In genomic region chr3:65863762-65864377, GRCm38 (mm10) we compare ENCODE assay signal across 9 mouse cellular contexts.
DNase-seq lines count a peak whose midpoint lies in the region; ATAC-seq and TF ChIP-seq lines count a peak whose summit lies in the region.
"Had no signal": no experiment of that assay in that cellular context is flagged by ENCODE, and none has a peak within 500 bp of the region (broad histone marks: within the 10 kb centered on the region; RNA-seq: fewer than 3 reads in every experiment).

No protein-coding gene starts in this region.

- no peaks in the 10 kb centered on the region for H3K9me3 ChIP-seq in heart, embryonic 11.5 days (replicated peaks; ENCODE audit: control insufficient read depth, low read length)
- no peaks in the 10 kb centered on the region for H3K9me3 ChIP-seq in stomach, embryonic 14.5 days (ENCODE audit: control insufficient read depth, low read depth, low read length)

- peak overlapping the region; percentile 51 for H3K4me2 ChIP-seq in heart, embryonic 11.5 days
- H3K4me2 ChIP-seq in stomach, embryonic 14.5 days (replicated peaks; ENCODE audit: low read depth, low read length), result peak overlapping the region; percentile 24; the same call in 1 of the 2 replicates

- 0 out of 2 replicates have a peak, but pooled peaks have one; percentile 22 for TF ChIP-seq EP300 in heart, adult 2 months (IDR thresholded peaks at IDR 0.05; ENCODE audit: insufficient read depth, low read depth, low read length)

- peak overlapping the region; percentile 22; the same call in 1 of the 2 replicates for H3K9ac ChIP-seq in heart, adult 2 months (ENCODE audit: low read depth, low read length)
- H3K9ac ChIP-seq in heart, embryonic 11.5 days (ENCODE audit: low read depth, low read length), result 0 out of 2 replicates have a peak overlapping the region, but pooled peaks have one; percentile 29
- no peak overlapping the region for H3K9ac ChIP-seq in stomach, embryonic 14.5 days (replicated peaks; ENCODE audit: low read depth, low read length)

- H3K36me3 ChIP-seq in heart, adult 2 months (ENCODE audit: control insufficient read depth, insufficient read depth, low read length), result no peaks in the 10 kb centered on the region
- H3K36me3 ChIP-seq in heart, embryonic 11.5 days (ENCODE audit: control insufficient read depth, insufficient read depth, low read length), result no peaks in the 10 kb centered on the region
- H3K36me3 ChIP-seq in stomach, embryonic 14.5 days (ENCODE audit: control insufficient read depth, insufficient read depth, low read length), result no peaks in the 10 kb centered on the region

- no peaks in the 10 kb centered on the region for H3K27me3 ChIP-seq in heart, adult 2 months (ENCODE audit: control insufficient read depth, insufficient read depth, low read length)
- no peaks in the 10 kb centered on the region for H3K27me3 ChIP-seq in heart, embryonic 11.5 days (ENCODE audit: control insufficient read depth, insufficient read depth, low read length)
- H3K27me3 ChIP-seq in stomach, embryonic 14.5 days (ENCODE audit: control insufficient read depth, insufficient read depth, low read length), result no peaks in the 10 kb centered on the region

- H3K27ac ChIP-seq in heart, adult 2 months, result peak overlapping the region; percentile 61
- H3K27ac ChIP-seq in heart, embryonic 11.5 days (ENCODE audit: low read depth, low read length), result no peak overlapping the region
- peak overlapping the region; percentile 68 for H3K27ac ChIP-seq in layer of hippocampus, adult 2 months
- H3K27ac ChIP-seq in stomach, embryonic 14.5 days (ENCODE audit: low read length), result no peak overlapping the region

- H3K4me3 ChIP-seq in heart, adult 2 months, result peak overlapping the region; percentile 13
- 0 out of 2 replicates have a peak overlapping the region, but pooled peaks have one; percentile 12 for H3K4me3 ChIP-seq in heart, embryonic 11.5 days (ENCODE audit: low read depth, low read length)
- peak overlapping the region; percentile 53 for H3K4me3 ChIP-seq in layer of hippocampus, adult 2 months
- H3K4me3 ChIP-seq in stomach, embryonic 14.5 days (ENCODE audit: low read depth, low read length), result no peak overlapping the region
- H3K4me3 ChIP-seq: erythroblast, embryonic 14.5 days had no signal

- 49% methylated on average over 16 of the region's 16 CpGs for WGBS in heart, adult 2 months
- WGBS in heart, embryonic 11.5 days (ENCODE audit: insufficient replicate concordance), result 47% methylated on average over 16 of the region's 16 CpGs
- 55% methylated on average over 16 of the region's 16 CpGs for WGBS in stomach, embryonic 14.5 days

- no peak for TF ChIP-seq CTCF in heart, adult 2 months (IDR thresholded peaks at IDR 0.05)
- no peak for TF ChIP-seq CTCF in brain, embryonic 14.5 days (IDR thresholded peaks at IDR 0.05; ENCODE audit: borderline replicate concordance, extremely low read depth, insufficient read depth, insufficient read length)
- no peak for TF ChIP-seq CTCF in layer of hippocampus, adult 2 months (conservative IDR thresholded peaks at IDR 0.05)

- no peaks in the 10 kb centered on the region for H3K79me2 ChIP-seq in heart, adult 2 months (replicated peaks; ENCODE audit: control insufficient read depth, insufficient read depth, low read length)

- no peak for ATAC-seq in heart, embryonic 11.5 days (replicated peaks; ENCODE audit: insufficient number of reproducible peaks, low FRiP score, low TSS enrichment)
- ATAC-seq in stomach, embryonic 14.5 days (ENCODE audit: insufficient number of reproducible peaks, insufficient read depth, low FRiP score, low read depth), result no peak; the same call in 1 of the 2 replicates
- ATAC-seq in megakaryocyte, adult 5-6 weeks (ENCODE audit: poor library complexity, severe bottlenecking), result no peak

- intact Hi-C loops in heart, adult 2 months (cut with DNase I), result loop anchor here (1.0 to 10.0 kb wide), 9 partner anchors 37 to 545 kb away; partner anchors contain the start of gene Lekr1
- intact Hi-C loops in heart, postnatal 25 days (cut with DNase I), result loop anchor here (2.0 to 10.0 kb wide), 7 partner anchors 37 to 545 kb away; partner anchors contain the start of genes Lekr1 and Tiparp

- TF ChIP-seq POLR2A in heart, adult 2 months (IDR thresholded peaks at IDR 0.05; ENCODE audit: insufficient read depth, low read depth, low read length), result no peak
- no peak for TF ChIP-seq POLR2A in brain, embryonic 14.5 days (IDR thresholded peaks at IDR 0.05; ENCODE audit: borderline replicate concordance, extremely low read depth, insufficient read depth, insufficient read length, poor library complexity, severe bottlenecking)

- H3K4me1 ChIP-seq in heart, adult 2 months (ENCODE audit: control insufficient read depth, insufficient read depth, low read length), result peaks cover 6% of the 10 kb centered on the region
- peaks cover 26% of the 10 kb centered on the region for H3K4me1 ChIP-seq in heart, embryonic 11.5 days (ENCODE audit: control insufficient read depth, insufficient read depth, low read length)
- peaks cover 9% of the 10 kb centered on the region; the same call in 1 of the 2 replicates for H3K4me1 ChIP-seq in stomach, embryonic 14.5 days (ENCODE audit: control insufficient read depth, insufficient read depth, low read length)

- DNase-seq in heart, adult 2 months, result peak; percentile 47 to 63
- no peak for DNase-seq in heart, postnatal 25 days (ENCODE audit: low spot score)
- peak; percentile 24 for DNase-seq in brain, embryonic 14.5 days (ENCODE audit: low read depth)
- DNase-seq in layer of hippocampus, adult 2 months (ENCODE audit: low spot score in 2 of 2), result peak; percentile 34 to 39
- no peak for DNase-seq in spleen, adult 12 weeks (ENCODE audit: low spot score)

Comparison
In these comparisons a context has a peak if more than half of its experiments do, and no peak if none do; other contexts are left out.
1. DNase-seq: peak in heart, adult 2 months (2 of 2), brain, embryonic 14.5 days (single experiment) and layer of hippocampus, adult 2 months (2 of 2); none in heart, postnatal 25 days (single experiment) and spleen, adult 12 weeks (single experiment).
2. H3K27ac ChIP-seq: peak in heart, adult 2 months (single experiment) and layer of hippocampus, adult 2 months (single experiment); none in heart, embryonic 11.5 days (single experiment) and stomach, embryonic 14.5 days (single experiment).